Mouse (Mus musculus) ovary, postnatal 36 days (tissue): Measurements from ENCODE around the gene Hoxd10.

Experiments used
- DNase-seq: peaks from one replicate; pipeline ENCODE4 v3.0.0; 2022; ENCODE audit warnings: low spot score, mixed read lengths

Hoxd10 gene

GRCm38 (mm10) chr2:74730331-74730730 is 38.6 kb downstream of the Hoxd10 start:
- DNase-seq: no peak

DNA sequence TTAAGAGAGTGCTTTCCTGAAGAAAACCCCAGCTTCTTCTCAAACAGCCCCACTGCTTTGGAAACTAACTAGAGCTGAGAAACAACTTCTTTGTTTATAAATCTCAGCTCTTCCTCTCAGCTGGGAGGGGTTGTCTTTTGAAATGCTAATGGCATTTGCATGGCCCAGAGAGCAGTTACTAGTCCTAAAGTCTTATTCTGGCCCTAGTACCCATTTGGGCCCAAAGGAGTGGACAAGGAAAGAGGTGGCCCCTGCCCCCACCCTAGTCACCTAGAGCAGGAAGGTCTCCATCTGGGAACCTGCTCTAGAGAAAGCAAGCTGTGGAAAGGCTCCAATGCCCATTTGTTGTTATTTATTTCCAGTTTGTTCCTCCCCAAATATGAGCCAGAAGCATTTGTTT is 39.3 kb downstream of the Hoxd10 start:
- no peak for DNase-seq

DNA sequence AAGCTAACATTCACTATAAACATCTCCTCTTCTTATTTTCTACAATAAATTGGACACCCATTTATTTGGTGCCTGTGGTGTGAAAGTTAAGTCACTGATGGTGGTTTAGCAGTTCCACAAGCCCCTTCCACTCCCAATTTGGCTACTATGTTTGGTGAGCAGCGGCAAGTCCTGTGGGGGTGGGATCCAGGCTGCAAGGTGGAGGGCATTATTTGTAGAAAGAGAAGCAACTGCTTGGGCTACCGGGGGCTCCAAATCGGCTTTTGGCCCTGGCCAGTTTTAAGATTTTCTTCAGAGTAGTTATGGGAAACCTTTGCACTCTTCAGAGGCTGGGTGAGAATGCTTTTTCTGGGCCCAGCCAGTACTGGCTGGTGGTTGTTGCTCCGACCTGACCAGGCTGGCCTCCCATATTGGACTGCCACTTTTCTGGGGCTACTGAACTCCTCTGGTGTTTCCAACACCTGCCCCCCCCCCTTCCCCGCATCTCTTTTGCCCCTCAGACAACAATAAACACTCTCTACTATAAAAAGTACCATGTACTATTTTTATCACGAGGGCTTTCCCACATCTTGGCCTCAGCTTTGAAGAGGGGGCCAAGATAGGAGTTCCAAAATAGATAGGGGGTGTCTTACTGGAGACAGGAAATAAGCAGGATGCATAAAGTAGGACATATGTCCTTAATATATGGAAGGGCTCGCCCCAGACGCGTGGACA is 40.2 kb downstream of the Hoxd10 start:
- no peak for DNase-seq

DNA sequence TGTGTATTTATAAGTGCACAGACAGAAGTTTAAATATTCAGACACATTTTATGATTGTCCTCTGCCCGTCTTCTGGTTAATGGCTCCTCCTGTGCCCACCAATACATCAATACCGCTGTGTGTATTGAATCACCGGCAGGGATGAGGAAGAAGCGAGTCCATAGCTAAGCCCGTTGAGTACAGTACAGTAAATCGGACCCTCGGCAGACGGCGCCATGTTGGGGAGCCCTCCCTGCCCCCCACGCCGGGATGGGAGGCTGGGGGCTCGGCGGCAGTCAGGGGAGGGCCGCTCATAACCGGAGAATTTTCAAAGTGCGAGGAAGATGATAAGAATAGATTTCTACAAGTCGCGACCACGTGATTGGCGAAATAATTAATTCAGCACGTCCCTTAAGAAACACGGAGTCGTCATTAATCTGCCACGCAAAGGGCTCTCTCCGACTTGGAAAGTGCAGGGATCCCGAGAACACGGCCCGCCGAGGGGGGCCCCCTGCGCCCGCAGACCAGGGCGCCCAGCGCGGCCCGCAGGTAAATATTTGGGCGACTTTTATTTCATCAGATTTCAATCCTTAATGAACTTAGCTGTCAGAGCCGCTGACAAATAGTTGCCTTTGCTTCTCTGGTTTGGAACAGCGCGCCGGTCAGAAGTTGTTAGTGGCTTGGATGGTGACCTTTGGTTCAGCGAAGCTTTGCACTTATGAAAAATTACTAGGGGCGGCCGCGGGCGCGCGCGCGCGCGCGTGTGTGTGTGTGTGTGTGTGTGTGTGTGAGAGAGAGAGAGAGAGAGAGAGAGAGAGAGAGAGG is 41.0 kb downstream of the Hoxd10 start:
- DNase-seq: peak; percentile 6

- no peak for DNase-seq
These were observed 41.6 kb downstream of the Hoxd10 start for GRCm38 (mm10) chr2:74733317-74733661.

DNA sequence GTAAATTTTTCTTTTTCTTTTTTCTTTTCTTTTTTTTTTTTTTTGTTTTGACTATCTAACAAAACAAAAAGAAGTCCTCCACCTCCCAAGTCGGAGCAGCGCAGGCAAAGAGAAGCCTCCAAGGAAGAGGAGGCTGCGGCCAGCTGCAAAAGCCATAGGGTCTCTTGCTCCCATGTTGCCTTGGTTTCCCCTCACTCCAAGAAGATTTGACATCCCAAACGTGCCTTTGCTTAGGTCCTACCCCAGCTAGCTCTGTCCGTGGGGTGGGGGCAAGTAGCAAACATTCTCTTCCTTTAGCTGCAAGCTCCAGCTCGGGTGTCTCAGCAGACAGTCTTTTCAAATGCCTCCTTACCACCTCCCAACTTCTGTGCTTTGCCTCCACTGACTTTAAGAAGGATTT is 42.0 kb downstream of the Hoxd10 start:
- peak; percentile 4 for DNase-seq

- DNase-seq: peak; percentile 3
These were observed 42.7 kb downstream of the Hoxd10 start for GRCm38 (mm10) chr2:74734451-74734850.

DNA sequence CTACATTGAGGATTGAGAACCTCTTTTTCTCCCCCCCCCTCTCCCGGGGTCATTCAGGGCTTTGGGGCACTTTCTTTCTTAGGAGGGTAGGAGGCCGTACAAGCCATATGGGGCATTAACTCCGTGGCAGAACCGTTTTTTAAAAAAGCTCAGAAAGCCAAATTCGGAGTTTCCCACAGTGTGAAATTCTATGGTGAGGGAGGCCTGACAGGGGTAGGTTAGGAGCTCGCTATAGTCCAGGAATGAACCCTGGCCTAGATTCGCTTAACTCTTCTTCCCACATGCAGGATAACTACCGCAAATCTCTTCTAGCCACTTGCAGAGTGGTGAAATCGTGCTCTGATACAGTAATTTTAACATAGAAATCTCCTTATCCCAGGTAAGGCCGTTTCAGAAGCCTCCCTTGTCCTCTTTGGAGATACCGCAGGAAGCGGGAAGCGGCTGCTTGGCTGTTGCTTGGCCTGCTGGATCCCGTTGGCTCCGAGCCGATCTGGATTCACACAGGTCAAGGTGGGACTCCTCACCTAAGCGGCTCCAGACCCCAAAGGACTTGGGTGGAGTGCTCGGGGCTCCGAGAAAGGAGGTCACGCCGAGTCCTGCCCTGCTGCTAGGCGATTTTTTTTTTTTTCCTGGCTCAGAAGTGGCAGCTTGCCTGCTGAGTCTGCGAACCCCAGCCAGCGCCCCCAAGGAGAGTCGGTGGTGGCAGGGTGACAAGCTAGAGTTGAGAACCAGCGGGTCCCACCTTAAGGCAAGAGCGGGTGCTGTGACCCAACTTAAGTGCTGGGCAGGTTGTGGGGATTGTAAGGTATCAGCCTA is 43.5 kb downstream of the Hoxd10 start:
- peak; percentile 3 for DNase-seq

- peak; percentile 5 for DNase-seq
These were observed 44.3 kb downstream of the Hoxd10 start for GRCm38 (mm10) chr2:74735851-74736687.

DNA sequence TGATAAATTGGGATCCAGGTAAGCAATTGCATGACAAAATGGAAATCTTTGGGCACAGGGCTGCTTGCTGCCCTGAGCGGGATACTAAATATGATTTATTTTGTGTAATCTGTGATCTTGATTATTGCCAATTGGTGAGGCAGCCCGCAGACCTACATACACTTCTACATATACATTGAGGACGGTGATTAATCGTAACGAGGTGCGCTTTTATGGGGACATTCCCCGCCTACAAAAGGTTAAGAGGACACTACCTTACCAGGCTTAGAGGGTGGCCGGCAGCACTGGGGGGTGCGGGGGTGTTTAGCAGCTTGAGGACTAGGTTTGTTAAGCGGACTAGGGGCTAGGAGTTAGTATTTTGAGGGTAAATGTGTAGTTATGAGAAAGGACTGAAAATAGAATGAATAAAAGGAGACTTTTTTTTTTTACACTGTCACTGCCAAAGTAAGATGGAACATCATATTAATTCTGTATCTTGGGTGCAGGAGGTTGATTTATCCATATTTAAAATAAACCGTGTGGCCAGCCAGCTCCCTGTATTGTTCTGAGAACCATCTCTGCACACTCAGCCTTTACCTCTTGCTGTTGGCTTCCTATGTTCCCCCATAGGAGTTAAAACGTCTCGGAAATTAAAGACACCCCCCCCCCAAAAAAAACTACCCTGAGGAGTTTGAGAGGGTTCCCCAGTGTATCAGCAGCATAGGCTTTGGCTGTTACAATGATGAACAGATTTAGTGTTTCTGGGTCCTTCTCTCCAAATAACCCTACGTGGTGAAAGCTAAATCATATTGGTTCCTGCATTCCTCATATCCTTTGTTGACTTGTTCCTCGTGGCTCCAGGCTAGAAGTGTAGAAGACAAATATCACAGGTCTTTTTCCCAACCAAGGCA is 45.2 kb downstream of the Hoxd10 start:
- no peak for DNase-seq

GRCm38 (mm10) chr2:74737578-74738070 is 45.9 kb downstream of the Hoxd10 start:
- peak; percentile 2 for DNase-seq

GRCm38 (mm10) chr2:74738623-74739475 is 47.1 kb downstream of the Hoxd10 start:
- peak; percentile 3 for DNase-seq

DNA sequence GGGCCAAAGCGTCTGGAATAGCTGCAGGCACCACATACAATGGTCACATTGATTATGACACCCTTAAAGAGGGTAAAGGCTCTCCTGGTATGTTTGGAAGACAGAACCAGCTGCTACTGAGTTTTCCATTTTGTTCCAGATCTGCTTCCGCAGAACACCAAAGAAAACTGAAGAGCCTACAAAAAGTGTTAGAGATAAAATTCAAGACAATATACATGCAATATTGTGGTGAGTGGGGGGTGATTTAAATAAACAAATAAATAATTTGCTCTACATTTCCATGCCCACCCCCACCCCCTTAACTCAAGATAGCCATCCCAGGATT is 47.7 kb downstream of the Hoxd10 start:
- no peak for DNase-seq

GRCm38 (mm10) chr2:74739869-74740268 is 48.1 kb downstream of the Hoxd10 start:
- DNase-seq: peak; percentile 3

GRCm38 (mm10) chr2:74740311-74741091 is 48.8 kb downstream of the Hoxd10 start:
- peak; percentile 26 for DNase-seq

DNA sequence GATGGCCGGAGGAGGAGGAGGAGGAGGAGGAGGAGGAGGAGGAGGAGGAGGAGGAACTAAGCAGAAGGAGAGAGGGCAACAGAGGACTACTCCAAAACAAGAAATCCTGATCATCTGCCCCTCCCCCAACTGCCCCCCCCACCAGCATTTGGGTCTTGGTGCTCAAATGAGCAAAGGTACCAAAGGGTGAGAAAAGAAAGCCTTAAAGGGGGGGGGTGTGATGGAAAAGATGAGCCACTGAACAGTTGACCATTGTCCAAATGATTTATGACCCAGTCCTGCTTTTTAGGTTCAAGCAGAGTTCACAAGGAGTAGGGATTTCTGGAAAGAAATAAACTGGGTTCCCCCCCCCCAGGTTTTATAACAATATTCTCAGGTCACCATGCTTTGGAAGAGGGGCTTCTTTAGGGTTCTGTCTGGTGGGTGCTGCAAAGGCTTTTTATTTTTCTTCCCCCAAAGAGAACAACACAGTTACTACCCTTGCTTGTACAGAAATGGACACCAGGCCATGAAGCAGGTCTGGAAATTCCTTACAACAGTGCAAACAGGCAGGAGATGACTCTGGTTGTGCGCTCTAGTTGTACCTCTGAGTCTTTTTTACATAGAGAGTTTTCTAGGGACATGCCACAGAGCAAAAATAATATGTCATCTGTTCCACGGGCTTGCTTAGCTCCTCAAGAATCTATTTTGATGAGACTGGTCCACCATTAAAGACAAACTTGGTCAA is 49.7 kb downstream of the Hoxd10 start:
- DNase-seq: no peak

DNA sequence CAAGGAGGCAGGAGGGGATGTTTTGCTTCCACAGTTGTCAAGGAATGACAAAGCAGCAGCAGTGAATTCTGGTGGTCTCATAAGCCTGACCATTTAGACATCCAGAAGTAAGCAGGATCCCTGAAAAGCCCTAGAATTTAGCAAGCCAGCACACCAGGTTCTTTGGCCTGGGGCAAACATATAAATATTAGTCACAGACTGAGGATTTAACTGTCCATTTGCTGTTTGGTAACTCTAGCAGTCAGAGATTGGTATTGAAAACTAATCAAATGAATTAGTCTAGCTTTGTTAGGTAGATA is 50.2 kb downstream of the Hoxd10 start:
- no peak for DNase-seq
